Mouse (Mus musculus): ENCODE data around the gene Gm45713. TPM values are rescaled to one million over a fixed set of nuclear protein-coding genes. Genes with fewer than 3 reads are reported as not detected.

Gene Gm45713
- not detected for polyA plus RNA-seq (2014; fragmentation: Illumina TruSeq; extraction: RNeasy Lipid Tissue Mini Kit (QIAGEN cat#74804); ENCODE audit: low read depth, low replicate concordance)

DNA sequence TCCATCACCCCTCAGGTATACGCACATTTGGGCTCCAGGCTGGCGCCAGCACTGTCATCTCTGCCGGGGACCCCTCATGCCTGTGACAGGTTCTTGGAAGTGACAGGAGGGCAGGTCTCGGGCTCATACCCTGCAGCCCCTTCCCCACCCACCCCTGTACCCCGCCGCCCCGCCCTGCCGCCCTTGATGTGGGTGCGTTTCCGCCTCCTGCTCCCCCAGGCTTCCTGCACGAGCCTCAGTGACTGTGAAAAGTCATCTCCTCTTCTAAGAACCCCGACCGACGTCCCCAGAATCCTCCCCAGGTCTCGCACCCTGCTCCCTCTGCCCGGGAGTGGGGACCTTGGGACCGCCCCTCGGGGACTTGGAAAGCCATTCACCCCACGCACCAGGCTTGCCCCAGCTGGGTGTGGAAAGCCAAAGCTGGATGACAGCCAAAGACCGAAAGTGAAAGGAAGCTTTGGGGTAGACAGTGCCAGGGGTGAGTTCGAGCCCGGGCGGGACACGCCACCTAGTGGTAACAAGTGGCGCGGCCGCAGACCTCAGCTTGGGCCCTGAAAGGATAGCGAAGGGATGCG, at the start of gene Gm45713, which contains the start of gene Flt3l:
Gm45713 (minus strand) TSS at position 239 of the 575 bp plus-strand sequence.
Flt3l (minus strand) TSS at position 440 of the 575 bp plus-strand sequence.

DNA sequence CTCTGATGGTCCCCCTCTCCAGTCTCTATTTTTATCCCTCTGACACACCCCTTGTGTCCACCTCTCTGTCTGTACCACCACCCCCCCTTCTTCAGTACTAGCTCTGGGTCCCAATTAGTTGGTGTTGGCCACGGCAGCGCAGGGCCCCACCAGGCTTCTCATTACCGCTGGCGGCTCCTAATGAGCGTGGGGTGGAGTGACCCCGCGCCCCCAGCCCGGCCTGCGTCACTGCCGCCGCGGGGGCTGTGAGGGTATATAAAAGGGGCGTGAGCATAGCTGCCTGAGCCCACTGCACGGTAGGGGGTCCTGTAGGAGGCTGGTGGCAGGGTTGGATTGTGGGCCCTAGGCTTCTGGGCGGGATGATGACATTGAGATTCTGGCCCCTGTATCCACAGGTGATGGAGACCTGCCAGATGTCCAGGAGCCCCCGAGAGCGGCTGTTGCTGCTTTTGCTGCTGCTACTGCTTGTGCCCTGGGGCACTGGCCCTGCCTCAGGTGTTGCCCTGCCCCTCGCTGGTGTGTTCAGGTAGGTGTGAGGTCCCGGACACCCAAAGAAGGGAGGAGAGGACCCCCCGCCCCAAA, 45.0 kb upstream of the Gm45713 start, which contains the start of gene Pth2:
Pth2 (plus strand) TSS at position 100 of the 582 bp plus-strand sequence.

DNA sequence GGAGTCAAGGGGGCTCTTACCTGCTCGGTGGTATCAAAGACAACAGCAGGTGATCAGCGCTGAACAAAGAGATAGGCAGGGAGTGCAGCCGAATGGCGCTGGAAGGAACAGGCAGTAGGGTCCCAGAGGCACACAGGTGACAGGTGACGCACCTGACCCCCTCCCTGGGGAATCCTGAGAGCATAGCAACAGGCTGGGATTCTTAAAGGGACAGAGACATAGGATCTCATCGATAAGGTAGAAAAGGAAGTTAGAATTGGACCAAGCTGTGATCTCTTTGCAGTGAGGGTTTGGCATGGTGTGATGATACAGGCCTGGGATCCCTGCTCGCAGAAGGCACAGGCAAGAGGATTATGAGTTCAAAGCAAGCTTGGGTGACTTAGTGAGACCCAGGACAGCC, 43.4 kb upstream of the Gm45713 start, which contains the start of gene Gfy:
Gfy (minus strand) TSS at position 101 of the 400 bp plus-strand sequence.

DNA sequence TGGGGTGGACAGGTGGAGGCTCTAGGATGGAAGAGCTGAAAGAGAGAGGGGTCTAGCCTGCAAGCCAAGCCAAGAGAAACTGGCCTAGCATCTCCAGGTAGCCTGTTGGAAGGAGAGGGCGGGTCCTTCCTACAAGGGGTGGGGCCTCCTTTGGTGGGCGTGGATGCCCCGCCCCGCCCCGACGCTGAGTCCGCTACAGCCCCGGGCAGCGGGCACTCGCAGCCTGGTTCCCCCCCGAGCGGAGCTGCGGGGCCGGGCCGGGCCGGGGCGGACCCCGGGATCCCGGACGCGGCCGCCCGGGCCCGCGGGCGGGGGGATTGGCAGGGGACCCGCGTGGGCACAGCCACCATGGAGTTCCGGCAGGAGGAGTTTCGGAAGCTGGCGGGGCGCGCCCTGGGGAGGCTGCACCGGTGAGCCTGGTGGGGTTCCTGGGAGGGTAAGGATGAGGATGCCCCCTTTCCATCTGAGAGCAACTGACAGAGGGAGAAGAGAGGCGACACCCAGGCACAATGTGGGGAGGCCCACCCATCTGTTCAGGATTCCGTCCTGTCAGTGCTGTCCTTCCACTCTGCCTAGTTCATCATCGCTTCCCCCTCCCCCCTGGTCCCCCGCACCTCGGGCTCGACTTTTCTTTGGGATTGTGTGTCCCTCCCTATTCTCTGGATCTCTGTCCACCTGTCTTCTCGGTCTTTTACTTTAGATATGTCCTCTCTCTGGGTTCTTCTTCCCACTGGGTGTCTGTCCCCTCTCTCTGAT, 27.9 kb upstream of the Gm45713 start, which contains the start of gene Slc17a7:
Slc17a7 (plus strand) TSS at position 215 of the 756 bp plus-strand sequence.

DNA sequence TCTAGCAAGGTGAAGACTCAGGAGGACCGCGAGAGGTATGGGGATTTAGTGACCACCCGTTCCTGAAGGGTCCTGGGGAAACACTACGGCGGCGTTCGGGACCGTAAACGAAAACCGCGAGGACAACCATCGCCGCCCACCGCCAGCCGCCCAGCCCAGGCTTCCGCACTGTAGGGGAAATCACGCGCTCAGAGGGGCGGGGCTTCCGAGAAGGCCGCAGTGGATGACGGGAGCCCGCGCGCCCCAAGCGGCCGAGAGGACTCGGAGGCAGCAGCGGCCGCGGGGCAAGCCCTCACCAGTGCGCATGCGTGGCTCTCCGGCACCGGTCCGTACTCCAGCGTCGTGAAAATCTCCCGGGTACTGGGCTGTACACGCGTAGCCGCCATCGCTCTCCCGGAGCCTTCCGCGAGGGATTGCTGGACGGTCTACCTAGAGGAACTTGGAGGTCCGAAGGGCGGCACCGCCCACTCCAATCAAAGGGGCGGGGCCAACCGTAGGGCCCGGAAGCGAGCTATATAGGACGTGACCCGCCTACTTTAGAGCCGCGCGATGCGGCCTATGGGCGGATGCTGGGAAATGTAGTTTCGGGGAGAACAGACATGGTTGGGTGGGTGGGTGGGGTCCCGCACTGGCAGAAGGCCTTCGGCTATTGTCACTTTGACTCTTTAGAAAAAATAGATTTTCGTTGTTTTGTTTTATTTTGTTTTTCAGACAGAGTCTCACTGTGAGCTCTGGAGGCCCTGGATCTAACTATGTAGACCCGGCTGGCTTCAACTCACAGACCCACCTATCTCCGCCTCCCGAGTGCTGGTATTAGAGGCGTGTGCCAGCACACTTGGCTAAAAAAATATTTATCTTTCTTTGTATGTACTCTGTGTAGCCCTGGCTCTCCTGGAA, 18.3 kb upstream of the Gm45713 start, which contains the start of the genes Pih1d1 and Aldh16a1:
Pih1d1 (plus strand) TSS at position 208 of the 897 bp plus-strand sequence.
Aldh16a1 (minus strand) TSS at position 489 of the 897 bp plus-strand sequence.

DNA sequence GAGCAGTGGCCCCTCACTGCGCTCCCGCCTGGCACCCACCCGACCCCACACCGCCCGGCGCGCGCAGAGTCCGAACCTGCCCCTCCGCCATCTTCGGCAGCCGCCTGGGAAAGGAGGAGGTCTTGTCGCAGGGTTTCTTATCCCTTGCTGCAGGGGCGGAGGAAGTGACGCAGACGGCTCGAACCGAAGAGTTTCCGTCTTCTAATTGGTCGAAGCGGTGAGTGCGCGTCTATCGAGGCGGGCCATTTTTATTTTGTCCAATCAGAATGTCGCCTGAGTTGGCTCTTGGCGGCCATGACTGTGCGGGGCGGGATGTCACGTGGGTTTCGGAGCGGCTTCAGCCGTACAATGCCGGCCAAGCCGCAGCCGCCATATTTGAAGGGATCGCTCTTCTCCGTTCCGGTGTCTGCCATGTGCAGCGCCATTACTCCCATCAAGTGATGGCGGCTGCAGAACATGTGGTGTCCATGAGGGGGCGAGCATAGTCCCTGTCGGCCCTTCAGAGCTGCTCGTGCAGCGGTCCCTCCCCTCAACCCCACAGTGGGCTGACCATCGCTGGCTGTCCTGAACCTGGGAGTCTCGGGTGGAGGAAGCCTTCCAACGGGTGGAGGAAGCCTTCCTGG, 7.3 kb downstream of the Gm45713 start, which contains the start of gene Rpl13a:
Rpl13a (minus strand) TSS at position 138 of the 623 bp plus-strand sequence.

DNA sequence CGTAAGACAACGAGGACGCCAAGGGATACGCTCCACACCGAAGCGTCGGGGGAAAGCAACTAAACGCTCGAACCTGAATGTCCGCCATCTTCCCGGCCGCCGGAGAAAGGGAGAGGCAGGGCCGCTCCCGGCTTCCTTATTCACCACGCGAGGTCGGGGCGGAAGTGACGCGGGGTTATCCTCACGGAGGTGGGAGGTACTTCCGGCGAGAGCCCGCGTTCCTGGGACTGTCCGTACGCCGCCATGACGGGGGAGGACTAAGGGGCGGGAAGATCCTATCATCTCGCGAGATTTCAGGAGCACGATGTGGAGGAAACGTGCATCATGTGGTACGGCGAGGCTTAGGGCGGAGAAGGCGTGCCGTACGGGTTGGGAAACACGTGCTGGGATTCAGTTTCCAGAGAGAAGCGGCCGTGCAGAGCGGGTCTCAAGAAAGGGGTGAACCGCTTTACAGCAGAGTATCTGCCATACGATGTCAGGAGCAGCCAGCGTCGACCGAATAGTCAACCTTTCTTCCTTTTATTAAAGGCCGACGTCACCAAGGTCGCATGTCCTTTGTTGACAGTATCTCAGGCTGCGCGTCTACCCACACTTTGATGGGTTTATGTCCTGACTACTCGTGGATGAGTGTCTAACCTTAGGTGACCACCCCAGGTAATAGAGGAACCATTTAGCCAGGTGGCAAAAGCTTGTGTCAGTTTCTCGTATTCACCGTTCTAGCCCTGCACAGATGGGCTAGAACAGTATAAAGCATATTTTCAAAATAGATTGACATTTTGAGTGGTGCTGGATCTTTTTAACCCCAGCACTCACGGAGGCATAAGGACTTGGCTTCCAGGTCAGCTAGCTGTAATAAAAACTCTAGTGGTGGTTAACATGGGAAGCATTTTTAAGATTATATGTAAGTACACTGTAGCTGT, 11.5 kb downstream of the Gm45713 start, which contains the start of gene Rps11:
Rps11 (minus strand) TSS at position 216 of the 920 bp plus-strand sequence.

DNA sequence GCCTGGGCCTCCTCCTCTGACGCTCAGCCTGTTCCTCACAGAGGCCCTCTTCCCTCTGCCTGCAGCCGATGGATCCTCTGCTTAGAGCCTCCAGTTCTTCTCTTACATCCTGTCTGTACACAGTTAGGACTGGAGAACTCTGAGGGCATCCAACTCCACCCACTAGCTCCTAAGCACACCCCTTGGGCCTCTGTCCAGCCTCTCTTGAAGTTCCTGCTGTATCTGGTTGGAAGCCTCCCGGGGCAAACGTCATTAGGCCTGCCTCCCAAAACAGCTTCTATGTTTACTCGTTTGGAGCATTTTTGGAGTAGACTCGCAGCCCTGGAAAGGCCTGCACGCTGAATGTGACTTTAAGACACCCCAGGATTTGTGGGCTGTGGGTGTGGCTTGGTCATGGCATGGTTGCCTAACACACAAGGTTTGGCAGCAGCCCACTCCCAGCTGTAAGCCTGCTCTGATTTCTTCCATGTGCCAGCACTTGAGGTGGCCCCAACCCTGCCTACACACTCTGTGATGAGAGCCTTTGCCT, 32.3 kb downstream of the Gm45713 start, which contains the start of gene Fcgrt:
Fcgrt (minus strand) TSS at position 200 of the 529 bp plus-strand sequence.

DNA sequence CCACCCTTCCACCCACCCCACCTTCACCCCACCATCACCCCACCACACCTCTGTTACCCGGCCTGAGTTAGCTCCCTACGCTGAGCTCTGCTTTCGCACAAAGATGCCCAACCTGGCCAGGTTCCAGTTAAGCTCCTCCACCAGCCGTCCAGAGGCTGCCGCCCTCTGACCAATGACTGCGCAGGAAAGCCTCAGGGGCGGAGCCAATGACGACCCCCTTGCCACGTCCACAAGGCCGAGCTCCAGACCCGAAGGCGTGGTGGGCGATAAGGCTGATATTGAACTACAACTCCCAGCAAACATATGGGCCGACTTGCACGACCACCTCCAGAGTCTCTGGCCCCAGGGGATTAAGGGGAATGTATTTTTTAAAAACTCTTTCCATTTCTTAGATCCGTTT, 44.0 kb downstream of the Gm45713 start, which contains the start of gene Rcn3:
Rcn3 (minus strand) TSS at position 174 of the 400 bp plus-strand sequence.

Other genes starting within 250 kb of the Gm45713 start
- gene Med25, start 243.5 kb downstream of the Gm45713 start, polyA plus RNA-seq (2014; fragmentation: Illumina TruSeq; extraction: RNeasy Lipid Tissue Mini Kit (QIAGEN cat#74804); ENCODE audit: low read depth, low replicate concordance) = 66.0 TPM
- 22.8 TPM for gene Fuz, start 240.2 kb downstream of the Gm45713 start, polyA plus RNA-seq (2014; fragmentation: Illumina TruSeq; extraction: RNeasy Lipid Tissue Mini Kit (QIAGEN cat#74804); ENCODE audit: low read depth, low replicate concordance)
- 62.5 TPM for gene Ap2a1, start 206.7 kb downstream of the Gm45713 start, polyA plus RNA-seq (2014; fragmentation: Illumina TruSeq; extraction: RNeasy Lipid Tissue Mini Kit (QIAGEN cat#74804); ENCODE audit: low read depth, low replicate concordance)
- 12.6 TPM for gene Tsks, start 193.0 kb downstream of the Gm45713 start, polyA plus RNA-seq (2014; fragmentation: Illumina TruSeq; extraction: RNeasy Lipid Tissue Mini Kit (QIAGEN cat#74804); ENCODE audit: low read depth, low replicate concordance)
- 8.7 TPM for gene Cpt1c, start 161.4 kb downstream of the Gm45713 start, polyA plus RNA-seq (2014; fragmentation: Illumina TruSeq; extraction: RNeasy Lipid Tissue Mini Kit (QIAGEN cat#74804); ENCODE audit: low read depth, low replicate concordance)
- gene Prmt1, start 149.7 kb downstream of the Gm45713 start, polyA plus RNA-seq (2014; fragmentation: Illumina TruSeq; extraction: RNeasy Lipid Tissue Mini Kit (QIAGEN cat#74804); ENCODE audit: low read depth, low replicate concordance) = 132 TPM
- gene Irf3, start 138.6 kb downstream of the Gm45713 start, polyA plus RNA-seq (2014; fragmentation: Illumina TruSeq; extraction: RNeasy Lipid Tissue Mini Kit (QIAGEN cat#74804); ENCODE audit: low read depth, low replicate concordance) = 87.2 TPM
- 18.5 TPM for gene Bcl2l12, start 137.5 kb downstream of the Gm45713 start, polyA plus RNA-seq (2014; fragmentation: Illumina TruSeq; extraction: RNeasy Lipid Tissue Mini Kit (QIAGEN cat#74804); ENCODE audit: low read depth, low replicate concordance)
- gene Scaf1, start 119.9 kb downstream of the Gm45713 start, polyA plus RNA-seq (2014; fragmentation: Illumina TruSeq; extraction: RNeasy Lipid Tissue Mini Kit (QIAGEN cat#74804); ENCODE audit: low read depth, low replicate concordance) = 57.7 TPM
- 131 TPM for gene Rras, start 118.3 kb downstream of the Gm45713 start, polyA plus RNA-seq (2014; fragmentation: Illumina TruSeq; extraction: RNeasy Lipid Tissue Mini Kit (QIAGEN cat#74804); ENCODE audit: low read depth, low replicate concordance)
- 15.7 TPM for gene Prr12, start 83.3 kb downstream of the Gm45713 start, polyA plus RNA-seq (2014; fragmentation: Illumina TruSeq; extraction: RNeasy Lipid Tissue Mini Kit (QIAGEN cat#74804); ENCODE audit: low read depth, low replicate concordance)
- gene Nosip, start 73.8 kb downstream of the Gm45713 start, polyA plus RNA-seq (2014; fragmentation: Illumina TruSeq; extraction: RNeasy Lipid Tissue Mini Kit (QIAGEN cat#74804); ENCODE audit: low read depth, low replicate concordance) = 43.3 TPM
- 40.3 TPM for gene Prrg2, start 73.6 kb downstream of the Gm45713 start, polyA plus RNA-seq (2014; fragmentation: Illumina TruSeq; extraction: RNeasy Lipid Tissue Mini Kit (QIAGEN cat#74804); ENCODE audit: low read depth, low replicate concordance)
- 67.3 TPM for gene Rcn3, start 44.0 kb downstream of the Gm45713 start, polyA plus RNA-seq (2014; fragmentation: Illumina TruSeq; extraction: RNeasy Lipid Tissue Mini Kit (QIAGEN cat#74804); ENCODE audit: low read depth, low replicate concordance)
- gene Fcgrt, start 32.4 kb downstream of the Gm45713 start, polyA plus RNA-seq (2014; fragmentation: Illumina TruSeq; extraction: RNeasy Lipid Tissue Mini Kit (QIAGEN cat#74804); ENCODE audit: low read depth, low replicate concordance) = 149 TPM
- gene Rps11, start 11.8 kb downstream of the Gm45713 start, polyA plus RNA-seq (2014; fragmentation: Illumina TruSeq; extraction: RNeasy Lipid Tissue Mini Kit (QIAGEN cat#74804); ENCODE audit: low read depth, low replicate concordance) = 1,035 TPM
- 2,139 TPM for gene Rpl13a, start 7.5 kb downstream of the Gm45713 start, polyA plus RNA-seq (2014; fragmentation: Illumina TruSeq; extraction: RNeasy Lipid Tissue Mini Kit (QIAGEN cat#74804); ENCODE audit: low read depth, low replicate concordance)
- gene Flt3l, start 201 bp upstream of the Gm45713 start, polyA plus RNA-seq (2014; fragmentation: Illumina TruSeq; extraction: RNeasy Lipid Tissue Mini Kit (QIAGEN cat#74804); ENCODE audit: low read depth, low replicate concordance) = 23.0 TPM
- gene Pih1d1, start 18.1 kb upstream of the Gm45713 start, polyA plus RNA-seq (2014; fragmentation: Illumina TruSeq; extraction: RNeasy Lipid Tissue Mini Kit (QIAGEN cat#74804); ENCODE audit: low read depth, low replicate concordance) = 44.6 TPM
- gene Aldh16a1, start 18.4 kb upstream of the Gm45713 start, polyA plus RNA-seq (2014; fragmentation: Illumina TruSeq; extraction: RNeasy Lipid Tissue Mini Kit (QIAGEN cat#74804); ENCODE audit: low read depth, low replicate concordance) = 22.5 TPM
- 0.97 TPM for gene Slc17a7, start 27.7 kb upstream of the Gm45713 start, polyA plus RNA-seq (2014; fragmentation: Illumina TruSeq; extraction: RNeasy Lipid Tissue Mini Kit (QIAGEN cat#74804); ENCODE audit: low read depth, low replicate concordance)
- gene Gfy, start 43.3 kb upstream of the Gm45713 start, polyA plus RNA-seq (2014; fragmentation: Illumina TruSeq; extraction: RNeasy Lipid Tissue Mini Kit (QIAGEN cat#74804); ENCODE audit: low read depth, low replicate concordance) = not detected
- not detected for gene Pth2, start 44.8 kb upstream of the Gm45713 start, polyA plus RNA-seq (2014; fragmentation: Illumina TruSeq; extraction: RNeasy Lipid Tissue Mini Kit (QIAGEN cat#74804); ENCODE audit: low read depth, low replicate concordance)
- gene Ccdc155, start 68.7 kb upstream of the Gm45713 start, polyA plus RNA-seq (2014; fragmentation: Illumina TruSeq; extraction: RNeasy Lipid Tissue Mini Kit (QIAGEN cat#74804); ENCODE audit: low read depth, low replicate concordance) = 1.5 TPM
- 37.0 TPM for gene Dkkl1, start 75.9 kb upstream of the Gm45713 start, polyA plus RNA-seq (2014; fragmentation: Illumina TruSeq; extraction: RNeasy Lipid Tissue Mini Kit (QIAGEN cat#74804); ENCODE audit: low read depth, low replicate concordance)
- gene Tead2, start 79.5 kb upstream of the Gm45713 start, polyA plus RNA-seq (2014; fragmentation: Illumina TruSeq; extraction: RNeasy Lipid Tissue Mini Kit (QIAGEN cat#74804); ENCODE audit: low read depth, low replicate concordance) = 17.0 TPM
- gene Cd37, start 102.9 kb upstream of the Gm45713 start, polyA plus RNA-seq (2014; fragmentation: Illumina TruSeq; extraction: RNeasy Lipid Tissue Mini Kit (QIAGEN cat#74804); ENCODE audit: low read depth, low replicate concordance) = 13.6 TPM
- 1.4 TPM for gene Slc6a16, start 104.9 kb upstream of the Gm45713 start, polyA plus RNA-seq (2014; fragmentation: Illumina TruSeq; extraction: RNeasy Lipid Tissue Mini Kit (QIAGEN cat#74804); ENCODE audit: low read depth, low replicate concordance)
- gene Slc6a21, start 141.3 kb upstream of the Gm45713 start, polyA plus RNA-seq (2014; fragmentation: Illumina TruSeq; extraction: RNeasy Lipid Tissue Mini Kit (QIAGEN cat#74804); ENCODE audit: low read depth, low replicate concordance) = 9.4 TPM
- gene Trpm4, start 197.5 kb upstream of the Gm45713 start, polyA plus RNA-seq (2014; fragmentation: Illumina TruSeq; extraction: RNeasy Lipid Tissue Mini Kit (QIAGEN cat#74804); ENCODE audit: low read depth, low replicate concordance) = 41.0 TPM
- 0.65 TPM for gene Hrc, start 199.1 kb upstream of the Gm45713 start, polyA plus RNA-seq (2014; fragmentation: Illumina TruSeq; extraction: RNeasy Lipid Tissue Mini Kit (QIAGEN cat#74804); ENCODE audit: low read depth, low replicate concordance)
- gene Ppfia3, start 230.8 kb upstream of the Gm45713 start, polyA plus RNA-seq (2014; fragmentation: Illumina TruSeq; extraction: RNeasy Lipid Tissue Mini Kit (QIAGEN cat#74804); ENCODE audit: low read depth, low replicate concordance) = 3.5 TPM
- 5.1 TPM for gene Lin7b, start 234.4 kb upstream of the Gm45713 start, polyA plus RNA-seq (2014; fragmentation: Illumina TruSeq; extraction: RNeasy Lipid Tissue Mini Kit (QIAGEN cat#74804); ENCODE audit: low read depth, low replicate concordance)